Mouse (Mus musculus) lung, postnatal 4 days (tissue): ENCODE measurements around the gene Ugt1a7c.
"Not testable (repeated sequence)": the region's sequence is repeated elsewhere in the genome, so short reads cannot be mapped to it uniquely, and the experiment has no call there.

ENCODE experiments used
- DNase-seq, 2 experiments: peaks; one replicate each; pipeline ENCODE4 v3.0.0; 2021

Gene Ugt1a7c

DNA sequence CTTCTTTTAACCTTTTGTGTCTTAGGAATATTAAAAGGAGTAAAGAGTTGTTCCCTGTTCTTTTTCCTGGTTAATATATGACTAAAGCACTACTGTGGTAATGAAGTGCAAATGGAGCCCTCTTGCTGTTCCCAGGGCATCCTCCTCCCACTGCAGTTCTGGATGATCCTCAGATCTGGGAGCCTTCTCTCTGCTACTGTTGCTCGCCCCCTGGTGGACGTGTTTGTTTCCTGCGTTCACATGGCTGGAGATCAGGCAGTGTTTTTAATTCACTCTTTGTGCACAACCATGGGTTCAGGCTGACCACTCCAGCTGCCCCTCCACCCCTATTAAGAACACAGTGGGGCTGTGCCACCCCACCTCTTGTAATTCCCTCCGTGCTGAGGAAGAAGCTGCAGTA lies 25.7 kb downstream of the Ugt1a7c start:
- DNase-seq = not testable (repeated sequence)

DNA sequence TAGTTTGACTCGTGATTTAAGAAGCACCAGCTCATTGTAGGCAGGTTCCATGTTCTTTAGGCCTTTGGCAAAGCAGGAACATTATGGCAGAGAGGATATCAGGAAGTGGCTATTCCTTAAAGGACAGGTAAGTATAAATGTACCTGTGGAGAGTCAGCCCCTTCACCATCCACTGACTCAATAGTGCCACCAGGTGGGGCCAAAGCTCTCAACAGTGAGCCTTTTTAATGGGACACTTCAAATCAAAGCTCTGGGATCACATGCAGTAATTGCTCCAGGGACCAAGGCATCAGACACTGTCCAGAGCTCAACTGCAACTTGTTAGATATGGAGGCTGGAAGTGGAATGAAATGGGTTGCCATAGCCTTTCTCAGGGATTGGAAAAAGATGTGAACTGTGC lies 26.7 kb downstream of the Ugt1a7c start:
- peak; percentile 33 to 44 for DNase-seq

DNA sequence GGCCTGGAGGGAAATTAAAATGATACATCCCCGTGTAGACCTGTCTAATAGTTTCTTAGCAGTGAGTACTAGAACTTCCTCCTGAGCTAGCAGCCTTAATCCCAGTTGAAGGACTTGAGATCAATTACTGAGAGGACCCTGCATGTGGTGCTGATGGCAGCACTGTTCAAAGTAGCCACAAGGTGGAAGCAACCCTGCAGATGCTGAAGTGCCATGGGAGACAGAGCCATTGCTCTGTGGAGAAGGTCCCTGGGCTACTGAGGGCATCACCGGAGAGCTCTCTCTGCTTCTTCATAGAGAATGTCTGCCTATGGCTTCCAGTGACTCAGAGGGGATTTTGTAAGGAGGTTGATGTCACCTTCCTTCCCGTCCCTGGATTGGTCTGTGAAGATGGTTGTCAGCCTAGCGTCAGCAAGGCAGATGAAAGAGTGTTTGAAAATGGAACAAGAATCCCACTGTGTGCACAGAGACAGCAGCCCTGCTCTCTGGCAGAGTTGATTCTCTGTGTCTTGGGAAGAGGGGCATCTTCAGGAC lies 31.0 kb downstream of the Ugt1a7c start:
- not testable (repeated sequence) for DNase-seq

GRCm38 (mm10) chr1:88129091-88129490 lies 34.2 kb downstream of the Ugt1a7c start:
- DNase-seq = not testable (repeated sequence)

GRCm38 (mm10) chr1:88130223-88130622 lies 35.4 kb downstream of the Ugt1a7c start:
- not testable (repeated sequence) for DNase-seq

GRCm38 (mm10) chr1:88133908-88134456 lies 39.1 kb downstream of the Ugt1a7c start:
- no peak for DNase-seq

DNA sequence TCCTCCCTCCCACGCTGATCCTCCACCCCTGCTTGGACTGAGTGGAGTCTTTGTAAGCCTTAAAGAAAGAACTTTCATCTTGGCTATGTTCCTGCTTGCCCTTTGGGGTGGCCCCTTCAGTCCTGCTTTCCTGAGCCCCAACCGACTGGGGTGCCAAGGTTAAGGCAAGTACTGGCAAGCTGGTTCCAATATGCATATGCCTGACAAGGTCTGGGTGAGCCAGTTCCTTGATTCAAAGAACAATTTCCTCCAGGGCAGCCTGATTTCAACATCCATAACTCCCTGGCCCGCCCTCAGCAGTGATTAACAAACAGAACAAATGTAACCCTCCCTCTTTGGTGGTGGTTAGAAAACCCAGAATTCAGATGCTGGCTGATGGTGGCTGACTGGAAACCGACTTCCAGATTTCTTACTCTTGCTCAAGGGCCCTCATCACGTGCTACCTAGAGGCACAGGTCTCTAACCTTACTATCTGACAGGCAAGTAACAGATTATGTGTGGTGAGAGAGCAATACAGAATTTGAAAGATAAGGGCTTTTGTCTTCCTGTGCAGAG lies 39.7 kb downstream of the Ugt1a7c start, which contains the start of gene Ugt1a6a:
Gene Ugt1a6a, plus strand, starts transcription at position 353 of the 555 bp plus-strand sequence.
- DNase-seq = peak; percentile 53 to 60

DNA sequence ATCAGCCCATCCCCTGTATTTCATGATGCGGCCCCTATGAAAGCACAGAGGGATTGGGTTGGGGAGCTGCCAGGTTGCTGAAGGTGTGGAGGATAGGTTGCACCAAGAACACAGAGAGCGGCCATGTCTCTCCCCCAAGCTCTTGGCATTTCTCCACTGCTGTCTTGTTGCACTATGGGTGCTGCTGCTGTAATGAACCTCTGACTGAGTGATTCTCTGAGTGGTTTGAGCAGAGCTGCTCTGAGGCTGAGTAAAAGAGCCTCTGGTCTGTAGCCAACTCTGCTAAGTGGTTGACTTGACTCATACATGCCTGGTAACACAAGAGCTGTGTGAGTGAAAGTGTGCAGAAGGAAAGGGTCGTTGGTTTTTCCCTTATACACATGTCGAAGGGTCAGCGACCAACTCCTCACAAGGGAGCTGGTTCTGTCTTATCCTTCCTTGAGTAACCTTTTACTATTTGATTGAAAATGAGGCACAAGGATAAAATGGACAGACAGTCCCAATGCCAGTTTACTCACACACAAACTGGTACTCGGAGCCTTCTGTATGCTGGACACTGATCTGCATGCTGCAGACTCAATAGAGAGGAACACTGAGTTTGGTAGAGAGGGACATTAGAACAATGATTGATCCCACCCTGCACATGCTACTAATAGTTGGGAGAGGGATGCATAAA lies 40.5 kb downstream of the Ugt1a7c start:
- peak in 1 of 2 experiments; percentile 32 for DNase-seq

DNA sequence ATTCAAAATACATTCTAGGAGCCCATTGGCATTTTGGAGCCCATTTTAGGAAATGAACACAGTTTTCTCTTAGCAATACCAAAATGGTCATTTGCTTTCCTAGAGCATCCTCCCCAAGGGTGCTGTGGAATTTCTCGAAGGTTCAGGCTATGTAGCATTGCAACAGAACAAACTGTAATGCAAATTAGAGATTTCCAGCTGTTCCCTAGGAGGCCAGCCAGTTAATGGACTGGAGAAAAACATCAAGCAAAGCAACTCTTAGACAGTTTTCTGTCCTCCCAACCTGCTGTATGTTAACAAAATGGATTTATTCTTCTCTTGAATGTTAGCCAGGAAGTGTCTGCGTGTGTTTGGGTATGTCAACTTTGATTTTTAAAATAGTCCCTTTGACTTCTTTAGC lies 41.8 kb downstream of the Ugt1a7c start:
- DNase-seq = no peak

DNA sequence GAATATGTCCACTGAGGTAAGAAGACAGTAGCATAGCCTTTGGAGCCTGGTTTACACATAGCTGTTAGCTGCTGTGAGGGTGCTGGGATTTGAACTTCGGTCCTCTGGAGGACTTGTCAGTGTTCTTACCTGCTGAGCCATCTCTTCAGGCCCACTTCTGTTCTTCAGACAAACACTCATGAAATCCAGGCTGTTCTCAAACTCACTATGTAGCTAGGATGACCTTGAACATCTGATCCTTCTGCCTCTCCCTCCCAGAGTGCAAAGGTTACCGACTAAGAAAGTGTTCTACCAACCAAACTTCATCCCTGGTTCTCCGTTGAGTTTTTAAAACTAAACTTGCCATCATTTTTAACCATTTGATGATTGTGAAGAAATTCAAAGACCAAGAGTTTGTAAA lies 42.4 kb downstream of the Ugt1a7c start:
- no peak for DNase-seq

DNA sequence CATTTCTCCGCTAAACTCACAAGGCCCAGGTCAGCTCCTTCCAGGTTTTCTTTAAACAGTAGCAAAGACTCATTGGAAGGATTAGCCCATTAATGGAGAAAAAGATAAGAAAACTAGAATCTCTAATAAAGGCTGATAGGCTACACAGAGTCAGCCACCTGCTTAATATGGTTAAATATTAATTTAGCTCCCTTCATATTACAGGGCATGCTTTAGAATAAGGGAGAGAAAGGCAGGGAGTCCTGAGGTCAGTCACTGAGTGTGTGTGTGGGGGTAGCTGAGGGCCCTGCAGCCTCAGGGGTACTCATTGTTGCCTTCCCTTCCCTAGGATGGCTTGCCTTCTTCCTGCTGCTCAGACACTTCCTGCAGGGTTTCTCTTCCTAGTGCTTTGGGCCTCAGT lies 43.3 kb downstream of the Ugt1a7c start:
- no peak for DNase-seq

- DNase-seq = peak in 1 of 2 experiments; percentile 30
Measured at GRCm38 (mm10) chr1:88140492-88140891, 45.6 kb downstream of the Ugt1a7c start.

GRCm38 (mm10) chr1:88143966-88144675 lies 49.3 kb downstream of the Ugt1a7c start:
- peak; percentile 34 to 60 for DNase-seq

DNA sequence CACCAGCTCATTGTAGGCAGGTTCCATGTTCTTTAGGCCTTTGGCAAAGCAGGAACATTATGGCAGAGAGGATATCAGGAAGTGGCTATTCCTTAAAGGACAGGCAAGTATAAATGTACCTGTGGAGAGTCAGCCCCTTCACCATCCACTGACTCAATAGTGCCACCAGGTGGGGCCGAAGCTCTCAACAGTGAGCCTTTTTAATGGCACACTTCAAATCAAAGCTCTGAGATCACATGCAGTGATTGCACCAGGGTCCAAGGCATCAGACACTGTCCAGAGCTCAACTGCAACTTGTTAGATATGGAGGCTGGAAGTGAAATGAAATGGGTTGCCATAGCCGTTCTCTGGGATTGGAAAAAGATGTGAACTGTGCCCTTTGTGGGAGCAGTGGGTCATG lies 50.4 kb downstream of the Ugt1a7c start:
- DNase-seq = peak; percentile 29 to 41

- not testable (repeated sequence) for DNase-seq
Measured at GRCm38 (mm10) chr1:88150133-88150532, 55.3 kb downstream of the Ugt1a7c start.

- no peak for DNase-seq
Measured at GRCm38 (mm10) chr1:88158430-88158829, 63.6 kb downstream of the Ugt1a7c start.

DNA sequence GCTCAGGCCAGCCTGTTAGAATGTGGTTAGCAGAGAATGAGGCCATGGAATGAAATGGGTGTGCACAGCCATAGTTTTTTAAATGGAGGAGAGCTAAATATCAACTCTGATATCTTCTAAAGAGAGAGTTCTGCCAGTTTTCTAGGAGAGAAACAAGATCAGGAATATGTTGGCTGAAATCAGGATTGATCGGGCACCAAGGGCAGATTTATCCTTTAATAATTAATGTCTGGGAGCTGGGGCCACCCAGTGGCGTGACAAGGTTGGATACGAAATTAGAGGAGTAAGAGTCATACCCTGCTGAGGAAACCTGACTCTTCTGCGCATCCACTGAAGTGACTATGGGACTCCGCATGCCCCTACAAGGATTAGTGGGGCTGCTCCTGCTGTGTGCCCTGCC lies 70.8 kb downstream of the Ugt1a7c start, which contains the start of gene Ugt1a5:
Gene Ugt1a5, plus strand, starts transcription at position 302 of the 400 bp plus-strand sequence.
- no peak for DNase-seq

DNA sequence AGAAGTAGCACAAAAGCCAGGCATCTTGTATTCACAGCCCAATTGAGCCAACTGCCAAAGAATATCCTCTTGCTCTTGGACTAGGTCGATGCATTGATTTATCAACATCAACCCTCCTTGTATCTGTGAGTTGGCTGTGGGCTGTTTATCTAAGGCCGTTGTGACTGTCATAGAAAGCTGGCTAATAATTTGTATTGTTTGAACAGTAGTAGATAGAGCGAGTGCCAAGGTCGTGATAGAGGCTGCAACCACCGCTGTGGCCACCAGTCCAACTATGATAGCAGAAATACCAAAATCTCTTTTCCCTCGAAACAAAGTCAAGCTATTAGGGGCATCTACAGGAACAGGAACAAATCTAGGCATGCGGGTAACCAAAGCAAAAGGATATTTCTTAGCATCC lies 77.3 kb downstream of the Ugt1a7c start:
- not testable (repeated sequence) for DNase-seq

- no peak for DNase-seq
Measured at GRCm38 (mm10) chr1:88179657-88180056, 84.8 kb downstream of the Ugt1a7c start.

- DNase-seq = no peak
Measured at GRCm38 (mm10) chr1:88186325-88186935, 91.6 kb downstream of the Ugt1a7c start.

DNA sequence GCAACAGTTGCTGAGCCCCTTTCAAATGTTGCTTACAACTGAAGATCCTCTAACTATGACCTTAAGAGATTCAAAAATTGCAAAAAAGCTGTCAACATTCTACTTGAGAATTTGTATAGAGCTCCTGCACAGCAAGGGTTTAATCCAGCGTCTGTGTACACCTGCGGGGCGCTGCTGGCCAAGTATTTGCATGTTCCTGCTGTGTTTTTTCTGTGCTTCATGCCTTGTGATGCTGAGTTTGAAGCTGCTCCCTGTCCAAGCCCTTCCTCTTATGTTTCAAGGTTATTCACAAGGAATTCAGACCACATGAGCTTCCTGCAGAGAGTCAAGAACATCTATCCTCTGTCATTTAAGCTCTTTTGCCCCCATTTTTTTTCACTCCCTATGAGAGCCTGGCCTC lies 97.3 kb downstream of the Ugt1a7c start:
- DNase-seq = no peak

- no peak for DNase-seq
Measured at GRCm38 (mm10) chr1:88195687-88196086, 100.8 kb downstream of the Ugt1a7c start.

DNA sequence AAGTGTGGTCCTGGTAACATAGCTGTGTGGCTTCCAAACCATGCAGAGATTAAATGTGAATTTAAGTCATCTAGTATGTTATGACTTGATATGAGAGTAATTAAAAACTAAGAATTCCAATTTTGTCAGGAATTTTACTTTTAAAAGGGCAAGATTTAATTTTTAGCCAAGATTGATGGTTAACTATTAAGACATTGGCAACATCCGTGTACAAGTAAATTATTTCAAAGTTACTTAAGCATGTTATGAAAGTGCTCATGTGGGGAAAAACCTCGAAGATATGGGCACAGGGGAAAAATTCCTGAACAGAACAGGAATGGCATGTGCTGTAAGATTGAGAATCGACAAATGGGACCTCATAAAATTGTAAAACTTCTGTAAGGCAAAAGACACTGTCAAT lies 102.6 kb downstream of the Ugt1a7c start:
- no peak for DNase-seq
